Mouse (Mus musculus) right cerebral cortex, postnatal 14 days (tissue): ENCODE measurements around the gene Nabp2.

ENCODE experiments used
- DNase-seq: peaks from one replicate; pipeline ENCODE4 v3.0.0; 2022

The Nabp2 gene

DNA sequence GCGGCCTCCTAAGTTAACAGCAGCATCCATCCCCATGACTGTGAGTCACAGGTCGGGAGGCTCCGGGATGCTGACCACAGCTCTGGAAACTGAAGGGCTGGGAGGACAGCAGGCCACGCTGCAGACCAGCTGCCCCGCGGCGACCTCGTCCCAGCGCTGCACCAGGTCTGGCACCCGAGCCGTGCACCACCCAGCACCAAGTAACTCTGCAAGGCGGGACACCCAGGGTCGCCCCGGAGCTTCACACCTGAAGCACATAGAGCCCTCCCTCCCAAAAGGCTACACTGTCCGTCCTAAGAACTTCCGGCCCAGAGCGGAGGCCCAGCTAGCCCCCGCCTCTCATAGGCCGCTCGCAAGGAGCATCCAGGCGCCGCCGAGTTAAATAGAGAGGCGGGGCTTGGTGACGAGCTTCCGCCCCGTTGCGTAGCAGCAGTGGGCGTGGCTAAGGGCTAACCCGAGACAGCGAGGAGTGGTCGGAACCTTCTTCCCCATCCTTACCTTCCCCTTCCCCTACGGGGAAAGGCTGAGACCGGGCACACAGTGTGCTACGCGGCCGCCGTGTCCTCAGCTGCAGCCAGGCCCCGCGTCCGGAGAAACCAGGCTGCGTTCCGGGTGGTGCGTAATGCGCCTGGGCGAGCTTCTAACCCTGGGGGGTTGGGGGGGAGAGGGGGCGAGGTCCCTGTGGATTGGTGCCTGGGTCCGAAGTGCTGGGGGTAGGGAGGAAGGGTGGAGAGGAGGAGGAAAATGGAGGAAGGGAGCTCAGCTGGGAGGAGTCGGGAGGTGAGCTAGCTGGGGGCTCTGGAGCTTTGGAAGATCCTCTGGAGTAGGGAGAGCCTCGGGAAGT, at the start of gene Nabp2, which contains the start of gene Rnf41:
Gene Nabp2 (minus strand): TSS at position 282 of the 844 bp plus-strand sequence.
Gene Rnf41 (plus strand): TSS at position 447 of the 844 bp plus-strand sequence.
- peak; percentile 95 for DNase-seq

DNA sequence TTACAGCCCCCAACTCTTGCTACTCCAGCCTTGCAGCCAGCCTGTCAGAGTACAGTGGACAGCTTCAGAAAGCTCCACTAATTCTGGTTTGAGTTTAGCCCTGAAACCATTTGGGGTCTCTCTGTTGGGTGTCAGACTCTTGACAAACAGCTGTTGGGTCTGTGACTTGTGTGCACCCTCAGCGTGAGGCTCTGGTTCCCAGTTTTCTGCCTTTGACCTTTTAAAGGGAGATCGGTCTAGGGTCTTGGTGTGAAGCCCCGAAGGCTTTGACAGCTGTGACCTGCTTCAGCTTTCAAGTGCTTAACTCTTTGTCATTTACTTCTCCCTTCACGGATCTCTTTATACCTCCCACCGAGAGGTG, 49.0 kb upstream of the Nabp2 start:
- DNase-seq, result no peak

DNA sequence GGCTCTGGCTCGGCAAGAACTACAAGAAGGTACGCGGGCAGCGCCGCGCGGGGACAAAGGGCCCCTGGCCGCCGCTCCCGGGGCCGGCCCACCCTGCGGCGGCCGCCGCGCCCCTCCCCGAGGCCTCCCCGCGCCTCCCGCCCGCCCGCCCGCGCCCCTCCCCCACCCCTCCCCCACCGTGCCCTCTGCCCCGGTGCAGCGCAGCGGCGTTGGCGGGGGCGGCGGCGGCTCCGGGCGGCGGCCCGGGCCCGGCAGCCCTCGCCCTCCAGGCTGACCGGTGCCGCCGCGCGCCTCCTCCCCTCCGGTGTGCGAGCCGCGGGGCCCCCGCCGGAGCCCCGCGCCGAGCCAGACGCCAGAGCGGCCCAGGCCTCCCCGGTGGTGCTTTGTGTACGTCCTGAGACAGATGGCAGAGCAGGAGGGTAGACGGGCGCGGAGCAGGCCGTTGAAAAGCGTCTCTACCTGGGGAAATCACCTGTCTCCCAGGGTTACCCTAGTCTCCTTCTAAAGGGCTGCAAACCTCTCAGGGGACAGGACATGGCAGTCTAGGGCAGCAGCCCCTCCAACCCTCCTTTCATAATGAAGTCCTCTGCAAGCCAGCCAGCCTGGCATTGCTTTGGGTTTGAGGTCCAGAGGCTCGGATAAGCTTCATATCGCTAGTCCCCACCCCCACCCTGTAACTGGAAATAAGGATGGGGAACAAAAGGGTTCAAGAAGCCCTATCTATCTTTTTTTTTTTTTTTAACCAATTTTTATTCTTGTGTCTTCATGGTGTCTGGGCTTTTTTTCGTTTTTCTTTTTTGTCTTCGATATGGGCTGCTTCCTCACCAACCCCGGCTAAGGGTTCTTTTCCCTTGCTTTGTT, 48.3 kb upstream of the Nabp2 start:
- DNase-seq, result peak; percentile 34

DNA sequence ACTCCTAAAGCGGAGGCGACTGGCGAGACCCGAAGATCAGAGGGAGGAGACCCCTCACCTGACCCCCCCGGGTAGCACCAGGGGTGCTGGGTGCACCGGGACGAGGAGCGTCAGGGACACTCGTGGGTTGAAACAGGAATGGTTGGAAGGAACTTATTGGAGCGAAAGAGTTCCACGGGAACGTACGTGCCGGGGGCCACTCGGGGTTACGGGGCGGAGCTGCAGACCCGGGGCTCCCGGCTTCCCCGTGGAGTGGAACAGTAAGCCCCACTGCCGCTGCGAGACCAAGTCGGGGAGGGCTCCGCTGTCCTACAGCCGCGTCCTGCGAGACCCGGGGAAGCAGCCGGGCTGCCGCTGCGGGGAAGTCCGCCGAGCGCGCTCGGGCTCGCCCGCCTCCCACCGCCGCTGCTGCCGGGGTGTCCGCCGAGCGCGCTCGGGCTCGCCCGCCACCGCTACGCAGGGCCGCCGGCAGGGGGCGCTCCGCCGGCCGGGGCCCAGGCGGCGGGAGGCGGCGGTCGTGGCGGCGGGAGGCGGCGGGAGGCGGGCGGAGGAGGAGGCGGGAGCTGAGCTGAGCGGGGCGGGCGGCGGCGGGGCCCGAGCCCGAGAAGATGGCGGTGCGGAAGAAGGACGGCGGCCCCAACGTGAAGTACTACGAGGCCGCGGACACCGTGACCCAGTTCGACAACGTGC, 47.6 kb upstream of the Nabp2 start, which contains the start of gene Smarcc2:
Gene Smarcc2 (plus strand): TSS at position 530 of the 690 bp plus-strand sequence.
- peak; percentile 88 for DNase-seq

- DNase-seq, result peak; percentile 83
Measured at GRCm38 (mm10) chr10:128458348-128458718, 47.0 kb upstream of the Nabp2 start.

DNA sequence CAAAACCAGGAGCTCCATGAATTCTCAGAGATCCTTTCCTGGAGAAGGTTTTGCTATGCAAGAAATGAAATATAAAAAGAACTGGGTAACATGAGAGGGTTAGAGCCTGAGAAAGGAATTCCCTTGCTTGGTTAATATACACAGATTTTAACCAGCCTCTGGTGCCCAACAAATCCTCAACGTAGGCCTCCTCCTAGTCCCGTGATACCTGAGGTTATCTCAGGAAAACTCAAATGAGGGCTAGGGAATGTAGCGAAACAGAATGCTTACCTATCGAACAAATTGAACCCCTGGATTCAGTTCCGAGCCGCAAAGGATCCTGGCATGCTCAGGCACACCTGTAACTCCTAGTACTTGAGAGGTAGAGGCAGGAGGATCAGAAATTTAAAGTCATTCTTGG, 46.4 kb upstream of the Nabp2 start:
- no peak for DNase-seq

GRCm38 (mm10) chr10:128455280-128455679, 44.0 kb upstream of the Nabp2 start:
- DNase-seq, result peak; percentile 67

DNA sequence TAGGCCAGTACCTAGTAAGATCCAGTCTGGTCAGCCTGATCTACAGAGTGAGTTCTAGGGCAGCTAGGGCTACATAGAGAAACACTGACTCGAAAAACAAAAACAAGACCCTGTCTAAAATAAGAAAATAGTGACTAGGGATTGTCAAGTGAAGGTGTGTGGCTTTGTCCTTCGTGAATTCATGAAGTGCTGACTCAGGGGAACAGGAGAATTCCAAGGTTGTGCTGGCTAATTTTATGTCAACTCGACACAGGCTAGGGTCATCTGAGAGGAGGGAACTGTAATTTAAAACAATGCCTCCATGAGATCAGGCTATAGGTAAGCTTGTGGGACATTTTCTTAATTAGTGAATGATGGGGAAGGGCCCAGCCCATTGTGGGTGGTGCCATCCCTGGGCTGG, 43.2 kb upstream of the Nabp2 start:
- no peak for DNase-seq

GRCm38 (mm10) chr10:128451014-128451413, 39.7 kb upstream of the Nabp2 start:
- no peak for DNase-seq

GRCm38 (mm10) chr10:128445407-128445806, 34.1 kb upstream of the Nabp2 start:
- DNase-seq, result no peak

DNA sequence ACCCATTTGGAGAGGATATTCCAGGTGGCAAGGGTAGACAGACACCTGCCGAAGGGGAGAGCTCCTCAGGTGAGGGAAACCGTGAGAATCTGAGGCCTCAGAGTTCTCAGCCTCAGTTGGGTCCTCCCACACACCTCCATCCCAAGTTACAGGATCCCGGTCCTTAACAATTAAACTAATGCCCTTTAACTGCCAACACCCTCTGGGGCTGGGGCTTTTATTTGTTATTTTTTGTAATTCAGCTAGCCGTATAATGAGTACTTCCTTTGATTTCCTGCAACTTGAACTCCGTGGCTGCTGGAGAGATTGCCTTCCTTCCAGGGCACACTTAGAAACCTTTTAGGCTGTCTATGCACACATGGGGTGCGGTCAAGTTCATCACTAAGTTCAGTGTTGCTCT, 33.1 kb upstream of the Nabp2 start:
- DNase-seq, result no peak

- DNase-seq, result no peak
Measured at GRCm38 (mm10) chr10:128442718-128443117, 31.4 kb upstream of the Nabp2 start.

- DNase-seq, result no peak
Measured at GRCm38 (mm10) chr10:128441324-128442119, 30.2 kb upstream of the Nabp2 start.

DNA sequence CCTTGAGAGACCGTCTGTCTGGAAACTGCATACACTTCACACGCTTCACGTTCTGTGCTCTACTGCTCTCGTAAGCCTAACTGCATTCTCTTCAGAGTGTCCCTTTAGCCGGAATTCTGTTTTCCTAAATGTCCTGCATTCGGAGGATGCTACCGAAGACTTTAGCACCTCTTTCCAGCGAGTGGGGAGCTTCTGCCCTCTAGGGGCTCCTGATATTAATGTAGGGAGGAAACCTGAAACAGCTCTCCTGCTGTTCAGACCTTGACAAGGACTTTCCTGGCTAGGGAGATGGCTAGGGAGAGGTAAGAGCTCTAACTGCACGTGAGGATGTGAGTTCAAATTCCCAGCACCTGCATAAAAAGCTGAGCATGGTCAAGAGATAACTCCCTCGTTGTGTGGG, 29.1 kb upstream of the Nabp2 start:
- DNase-seq, result no peak

DNA sequence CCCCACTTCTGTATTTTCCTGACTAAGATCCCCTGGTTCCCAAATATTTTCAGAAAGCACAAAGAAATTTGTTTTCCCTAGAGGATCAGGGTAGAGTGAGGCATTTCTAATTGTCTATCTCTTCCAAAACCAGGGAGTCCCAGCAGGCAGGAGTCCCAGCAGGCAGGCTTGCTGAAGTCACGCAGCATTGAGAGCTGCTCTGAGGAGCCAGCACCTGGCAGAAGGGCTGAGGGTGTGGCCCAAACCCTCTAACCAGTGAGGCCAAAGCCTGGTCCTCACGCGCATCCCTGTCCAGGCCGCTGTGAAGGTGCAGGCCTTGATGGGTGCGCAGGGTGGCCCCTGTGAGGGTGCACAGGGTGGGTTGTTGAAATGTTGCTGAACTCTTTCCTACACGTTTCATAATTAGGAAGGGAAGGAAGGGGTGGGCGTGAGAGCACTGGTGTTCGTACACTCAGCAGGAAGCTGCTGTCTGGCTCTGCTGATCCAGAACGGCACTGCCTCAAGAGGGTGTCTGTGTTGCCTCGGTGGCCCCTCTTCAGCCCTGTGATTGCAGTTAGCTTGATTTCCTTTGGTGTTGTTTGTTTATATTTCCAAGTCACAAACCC, 27.5 kb upstream of the Nabp2 start:
- no peak for DNase-seq

DNA sequence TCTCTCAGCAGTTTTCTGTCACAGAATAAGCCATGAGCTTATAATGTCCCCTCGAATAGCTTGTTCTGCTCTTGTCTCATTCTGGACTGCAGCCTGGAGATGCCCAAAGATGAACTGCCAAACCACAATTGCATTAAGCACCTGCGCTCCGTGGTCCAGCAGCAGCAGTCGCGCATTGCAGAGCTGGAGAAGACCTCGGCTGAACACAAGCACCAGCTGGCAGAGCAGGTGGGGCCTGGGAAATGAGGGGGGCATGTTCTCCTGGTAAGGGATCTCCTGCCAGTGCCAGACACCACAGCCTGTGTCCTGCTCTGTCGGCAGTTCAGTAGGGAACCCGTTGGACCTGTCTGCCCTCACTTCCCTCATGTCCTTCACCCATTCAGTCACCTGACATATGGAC, 25.1 kb upstream of the Nabp2 start:
- DNase-seq, result no peak

GRCm38 (mm10) chr10:128435873-128436272, 24.6 kb upstream of the Nabp2 start:
- no peak for DNase-seq

DNA sequence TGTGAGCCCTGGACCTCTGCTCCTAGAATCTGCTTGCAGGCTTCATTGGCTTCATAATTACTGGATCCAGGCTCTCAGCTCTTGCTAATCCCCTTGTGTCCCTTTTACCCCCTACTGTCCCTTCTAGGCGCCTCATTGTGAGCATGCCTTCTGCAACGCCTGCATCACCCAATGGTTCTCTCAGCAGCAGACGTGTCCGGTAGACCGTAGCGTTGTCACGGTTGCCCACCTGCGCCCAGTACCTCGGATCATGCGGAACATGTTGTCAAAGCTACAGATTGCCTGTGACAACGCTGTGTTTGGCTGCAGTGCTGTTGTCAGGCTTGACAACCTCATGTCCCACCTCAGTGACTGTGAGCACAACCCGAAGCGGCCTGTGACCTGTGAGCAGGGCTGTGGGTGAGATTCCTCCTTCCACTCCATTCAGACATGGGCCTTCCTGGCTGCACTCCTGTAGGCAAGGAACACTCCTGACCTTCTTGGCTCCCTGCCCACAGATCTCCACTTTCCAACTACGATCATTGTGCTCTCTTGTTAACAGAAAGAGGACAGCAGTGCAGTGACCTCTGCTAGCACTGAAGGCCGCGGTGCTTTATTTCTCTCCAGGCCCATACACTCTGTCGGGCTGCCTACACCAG, 24.0 kb upstream of the Nabp2 start:
- peak; percentile 22 for DNase-seq

GRCm38 (mm10) chr10:128434681-128435080, 23.4 kb upstream of the Nabp2 start:
- no peak for DNase-seq

DNA sequence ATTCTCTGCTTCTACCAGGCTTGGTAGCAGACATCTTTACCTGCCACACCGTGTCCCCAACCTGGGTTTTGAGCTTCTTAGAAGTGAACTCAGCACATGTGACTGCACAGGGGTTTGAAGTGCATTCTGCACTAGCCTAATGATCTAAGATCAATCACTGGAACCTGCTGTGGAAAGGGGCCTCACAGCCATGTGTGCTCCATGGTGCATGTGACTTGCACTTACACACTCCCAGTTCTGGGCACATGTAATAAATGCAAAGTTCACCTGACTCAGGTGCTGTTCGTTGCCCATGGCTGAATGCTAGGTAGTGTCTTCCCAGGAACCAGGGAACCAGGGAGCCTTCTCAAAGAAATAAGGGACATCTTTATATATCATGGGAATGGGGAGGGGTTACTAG, 22.1 kb upstream of the Nabp2 start:
- no peak for DNase-seq

GRCm38 (mm10) chr10:128429454-128429853, 18.2 kb upstream of the Nabp2 start:
- DNase-seq, result no peak
